Mouse (Mus musculus) adrenal gland (tissue): ENCODE measurements around the gene Pfkfb4.

Experiments
- intact Hi-C: fragments of 180-260 bp; cut with DNase I; formaldehyde crosslinking; loops from one replicate; pipeline ENCODE4 v1.15.1; 2025
- microRNA-seq, 2 experiments: library from miRNA; unstranded; fragments of <30 nt; microRNA quantifications; one replicate each; pipeline ENCODE4; 2019

Pfkfb4 gene

GRCm38 (mm10) chr9:109056081-109056690, 64.6 kb downstream of the Pfkfb4 start:
- intact Hi-C loops = loop anchor here (5.0 kb wide), 2 partner anchors 54 to 119 kb away; partner anchors contain the start of gene Uqcrc1

- intact Hi-C loops = loop anchor here (5.0 kb wide), 2 partner anchors 55 to 120 kb away; partner anchors contain the start of gene Uqcrc1
These were observed 65.3 kb downstream of the Pfkfb4 start for GRCm38 (mm10) chr9:109056916-109057315.

DNA sequence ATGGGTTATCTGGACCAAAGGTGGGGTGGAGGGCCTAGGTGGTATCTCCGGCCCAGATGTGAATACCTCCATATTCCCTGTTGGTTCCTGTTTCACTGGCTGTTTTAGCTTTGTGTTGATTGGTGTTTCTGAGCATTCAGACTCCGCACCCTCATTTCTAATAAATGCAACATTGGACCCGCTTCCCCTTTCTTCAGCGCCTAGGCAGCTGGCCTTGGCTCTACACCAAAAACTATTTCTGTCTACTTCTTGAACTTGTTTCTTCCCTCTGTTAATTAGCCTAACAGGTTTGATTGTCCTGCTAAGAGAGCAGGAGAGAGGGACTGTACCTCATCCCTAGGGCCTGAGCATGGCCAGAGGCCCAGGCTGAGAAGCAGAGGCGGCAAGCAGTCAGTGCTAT, 66.0 kb downstream of the Pfkfb4 start:
- intact Hi-C loops = loop anchor here (5.0 kb wide), 2 partner anchors 55 to 120 kb away; partner anchors contain the start of gene Uqcrc1

GRCm38 (mm10) chr9:109058006-109058765, 66.6 kb downstream of the Pfkfb4 start:
- intact Hi-C loops = loop anchor here (5.0 kb wide), 2 partner anchors 56 to 121 kb away; partner anchors contain the start of gene Uqcrc1

DNA sequence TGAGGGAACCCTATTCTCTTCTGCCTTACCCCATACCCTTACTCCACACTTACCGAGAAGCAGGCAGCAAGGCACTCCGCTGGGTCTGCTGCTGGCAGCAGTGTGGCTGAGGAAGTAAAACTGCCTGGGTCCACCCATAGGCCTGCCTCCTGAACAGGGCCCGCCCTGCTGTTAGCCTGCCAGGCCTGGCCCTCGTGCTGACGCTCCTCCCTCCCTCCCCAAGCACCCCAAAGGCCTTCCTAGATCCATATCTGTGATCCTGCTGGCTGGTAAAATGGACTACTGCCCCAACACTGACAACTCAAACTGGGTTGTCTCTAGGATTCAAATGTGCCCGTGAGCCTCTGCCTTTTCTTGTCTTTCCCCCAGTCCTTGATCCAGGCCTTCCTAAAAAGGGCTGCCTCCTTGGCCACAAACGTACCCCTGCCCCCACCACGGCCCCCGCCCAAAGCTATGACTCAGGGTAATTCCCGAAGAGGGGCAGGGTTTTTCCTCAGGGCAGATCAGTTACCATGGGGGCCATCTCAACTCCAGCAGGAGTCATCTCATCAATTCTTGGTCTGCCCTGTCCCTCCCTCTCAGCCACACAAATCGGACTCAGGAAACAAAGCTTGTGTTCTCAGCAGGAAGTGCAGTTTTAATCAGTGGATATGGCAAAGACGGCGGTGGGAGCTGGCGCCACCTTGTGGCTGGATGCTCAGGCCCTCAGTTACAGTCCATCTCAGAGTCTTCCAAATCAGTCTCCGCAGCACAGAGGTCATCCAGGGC, 67.7 kb downstream of the Pfkfb4 start, which contains the start of gene Trex1:
Gene Trex1 (minus strand): TSS at position 599 of the 768 bp plus-strand sequence.
- intact Hi-C loops = loop anchor here (5.0 kb wide), 2 partner anchors 57 to 122 kb away; partner anchors contain the start of gene Uqcrc1

DNA sequence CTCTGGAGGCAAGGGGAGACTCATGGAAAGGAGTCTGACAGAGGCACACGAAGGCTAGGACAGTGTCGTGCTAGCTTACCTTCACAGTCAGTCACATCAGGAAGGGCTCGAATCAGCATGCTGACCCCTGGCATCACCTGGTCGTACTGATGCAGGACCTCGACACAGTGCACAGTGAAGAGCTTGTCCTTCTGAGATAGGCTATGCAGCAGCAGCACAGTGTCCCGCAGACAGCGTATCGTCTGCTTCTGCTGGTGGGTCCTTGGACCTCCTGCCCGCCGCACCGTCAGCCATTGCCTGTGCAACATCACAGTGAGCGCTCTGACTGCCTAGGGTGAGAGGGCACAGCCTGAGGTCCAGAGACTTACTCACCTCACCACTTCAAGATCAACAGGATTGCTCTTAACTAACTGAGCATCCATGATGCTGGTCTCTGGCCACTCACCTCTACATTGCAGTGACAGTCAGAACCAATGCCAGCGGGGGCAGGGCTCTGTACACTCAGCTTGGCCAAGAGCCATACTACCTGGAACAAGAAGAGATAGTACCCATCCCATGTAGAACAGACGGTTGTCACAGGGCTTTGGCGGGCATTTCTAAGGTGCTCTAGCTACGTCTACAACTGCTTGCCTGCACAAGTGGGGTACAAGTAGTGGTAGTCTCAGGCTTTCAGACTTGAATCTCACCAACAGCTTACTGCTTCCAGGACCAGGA, 68.8 kb downstream of the Pfkfb4 start:
- intact Hi-C loops = no loop called here

GRCm38 (mm10) chr9:109060898-109061295, 69.3 kb downstream of the Pfkfb4 start:
- intact Hi-C loops = no loop called here

- intact Hi-C loops = no loop called here
These were observed 76.6 kb downstream of the Pfkfb4 start for GRCm38 (mm10) chr9:109068095-109068735.

DNA sequence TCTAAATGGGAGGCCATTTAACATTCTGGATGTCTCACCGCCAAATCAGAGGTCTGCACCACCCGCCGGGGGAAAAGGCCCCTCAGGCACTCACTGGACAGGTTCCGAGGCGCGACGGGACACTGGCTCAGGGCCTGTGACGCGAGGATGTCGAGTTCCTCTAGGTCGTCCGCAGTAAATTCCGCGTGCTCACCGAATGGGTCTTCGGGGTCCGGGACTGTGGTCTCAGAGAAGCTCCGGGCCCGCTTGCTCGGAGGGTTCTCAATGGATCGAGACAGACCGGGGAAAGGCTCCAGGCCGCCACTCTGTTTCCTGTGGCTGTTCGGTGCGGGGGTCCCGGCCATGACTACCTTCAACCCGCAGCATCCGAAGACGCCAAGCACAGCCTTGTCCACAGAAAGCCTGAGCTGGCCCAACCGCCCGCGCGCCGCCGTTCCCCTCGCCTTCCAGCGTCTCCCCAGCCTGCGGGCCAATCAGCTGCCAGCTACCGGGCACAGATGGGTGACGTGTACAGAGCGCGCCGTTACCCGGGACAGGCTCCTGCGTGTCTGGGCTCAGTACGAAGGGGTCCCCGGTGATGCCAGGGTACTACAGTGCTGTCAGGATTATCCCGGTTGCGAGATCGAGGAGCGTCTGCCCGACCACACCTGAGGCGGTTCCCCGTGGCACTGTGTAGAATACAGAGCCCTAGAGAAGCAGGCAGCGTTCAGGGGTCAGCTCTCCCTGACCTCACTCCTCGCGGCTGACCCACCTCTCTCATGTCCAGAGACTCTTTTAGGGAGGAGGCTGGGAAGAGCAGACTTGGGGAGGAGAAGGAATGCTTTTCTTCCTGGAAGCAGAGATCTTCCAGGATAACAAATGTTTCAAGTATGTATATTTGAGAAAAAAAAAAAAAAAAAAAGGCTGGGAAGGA, 82.3 kb downstream of the Pfkfb4 start, which contains the start of gene Atrip:
Gene Atrip (minus strand): TSS at position 464 of the 913 bp plus-strand sequence.
- intact Hi-C loops = no loop called here

DNA sequence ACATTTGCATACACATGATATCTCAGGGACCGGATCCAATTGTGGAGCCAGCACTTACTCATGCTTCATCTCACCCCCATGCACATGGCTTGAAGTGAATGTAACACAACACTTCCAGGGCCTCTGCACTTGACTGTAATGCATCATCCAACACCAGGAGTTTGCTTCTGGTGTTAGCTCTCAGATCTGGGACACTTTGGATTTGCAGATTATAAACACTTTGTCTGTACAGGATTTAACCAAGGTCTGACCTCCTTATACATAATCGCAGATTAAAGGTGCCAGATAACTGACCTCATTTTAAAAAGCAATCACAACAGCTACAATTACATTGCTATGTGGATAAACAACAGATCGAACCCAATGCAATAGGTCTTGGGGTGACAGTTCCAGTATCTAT, 88.9 kb downstream of the Pfkfb4 start:
- intact Hi-C loops = no loop called here

DNA sequence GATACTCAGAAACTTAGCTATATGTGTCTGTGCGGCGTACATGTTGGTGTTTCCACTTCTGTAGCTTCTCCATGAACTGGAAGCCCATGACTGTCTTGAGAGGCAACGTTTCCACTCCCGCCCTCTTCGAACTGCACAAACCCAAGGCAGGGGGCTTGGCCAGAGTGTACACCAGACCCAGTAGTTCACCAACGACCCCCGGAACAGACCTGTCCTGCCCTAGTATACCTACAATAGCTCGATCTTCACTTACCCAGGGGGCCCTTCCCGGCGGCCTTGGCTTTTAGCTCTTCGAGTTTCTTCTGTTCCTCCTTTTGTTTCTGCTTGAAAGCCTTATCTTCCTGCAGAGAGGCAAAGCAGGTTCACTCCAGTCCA, 90.2 kb downstream of the Pfkfb4 start:
- intact Hi-C loops = no loop called here

Small RNAs within 50 kb of the gene (microRNA-seq; reads per million reads assigned to microRNA genes)
- 0 reads per million in 2 experiments for gene Mir711
